Mouse (Mus musculus) Muller cell, postnatal 12 days (primary cell): ENCODE data around the gene Stk35.

Source experiments
- DNase-seq: peaks from one replicate; pipeline ENCODE4 v3.0.0-alpha.2; 2015; ENCODE audit errors: inconsistent ontology term

Stk35 gene

GRCm38 (mm10) chr2:129800271-129800903 lies at the start of gene Stk35:
Gene Stk35, plus strand, starts transcription at chr2:129800517.
- DNase-seq = peak; percentile 96

- no peak for DNase-seq
These were observed 18.3 kb upstream of the Stk35 start for GRCm38 (mm10) chr2:129782046-129782445.

- DNase-seq = no peak
These were observed 3.8 kb upstream of the Stk35 start for GRCm38 (mm10) chr2:129796501-129796900.

- DNase-seq = no peak
These were observed 2.6 kb upstream of the Stk35 start for GRCm38 (mm10) chr2:129797709-129798108.

GRCm38 (mm10) chr2:129798410-129798809 lies 1.9 kb upstream of the Stk35 start:
- DNase-seq = no peak

GRCm38 (mm10) chr2:129800904-129801230 lies 550 bp downstream of the Stk35 start:
- no peak for DNase-seq

- DNase-seq = peak; percentile 89
These were observed 1.1 kb downstream of the Stk35 start for GRCm38 (mm10) chr2:129801231-129802029.

- DNase-seq = no peak
These were observed 5.2 kb downstream of the Stk35 start for GRCm38 (mm10) chr2:129805486-129805885.

GRCm38 (mm10) chr2:129806486-129806885 lies 6.2 kb downstream of the Stk35 start:
- DNase-seq = no peak

- no peak for DNase-seq
These were observed 10.2 kb downstream of the Stk35 start for GRCm38 (mm10) chr2:129810563-129810962.

- no peak for DNase-seq
These were observed 13.7 kb downstream of the Stk35 start for GRCm38 (mm10) chr2:129814033-129814432.

GRCm38 (mm10) chr2:129815076-129815475 lies 14.8 kb downstream of the Stk35 start:
- no peak for DNase-seq

- peak; percentile 70 for DNase-seq
These were observed 17.4 kb downstream of the Stk35 start for GRCm38 (mm10) chr2:129817603-129818257.

- no peak for DNase-seq
These were observed 18.6 kb downstream of the Stk35 start for GRCm38 (mm10) chr2:129818868-129819267.

- DNase-seq = peak; percentile 45
These were observed 19.2 kb downstream of the Stk35 start for GRCm38 (mm10) chr2:129819531-129819930.

GRCm38 (mm10) chr2:129819951-129820350 lies 19.6 kb downstream of the Stk35 start:
- peak; percentile 67 for DNase-seq

GRCm38 (mm10) chr2:129821021-129821420 lies 20.7 kb downstream of the Stk35 start:
- DNase-seq = no peak

GRCm38 (mm10) chr2:129821568-129821967 lies 21.3 kb downstream of the Stk35 start:
- DNase-seq = no peak

GRCm38 (mm10) chr2:129823310-129823709 lies 23.0 kb downstream of the Stk35 start:
- no peak for DNase-seq

GRCm38 (mm10) chr2:129824254-129824653 lies 23.9 kb downstream of the Stk35 start:
- DNase-seq = no peak

- no peak for DNase-seq
These were observed 25.8 kb downstream of the Stk35 start for GRCm38 (mm10) chr2:129826141-129826540.

GRCm38 (mm10) chr2:129832993-129833392 lies 32.7 kb downstream of the Stk35 start:
- DNase-seq = no peak

GRCm38 (mm10) chr2:129834221-129834620 lies 33.9 kb downstream of the Stk35 start:
- DNase-seq = no peak
